Mouse (Mus musculus) limb, embryonic 13.5 days (tissue): ENCODE data around the gene Cdc42. TPM values are rescaled to one million over a fixed set of nuclear protein-coding genes. Genes with fewer than 3 reads are reported as not detected.
A peak's percentile ranks its signal among the peaks of the same experiment; 100 is the strongest.

Experiments used
- ATAC-seq: fragments of 200-750 bp; cut with Nextera tagmentation; 2 replicates; pipeline ENCODE4 v1.8.0; 2017; ENCODE audit warnings: low read depth, moderate number of reproducible peaks, moderate TSS enrichment; ENCODE audit not compliant: low FRiP score
- H3K27ac ChIP-seq: fragments of 300-500 bp; sonication (generic); 2 replicates; pipeline ENCODE4 v1.5.1; 2015; ENCODE audit warnings: inconsistent platforms, mild to moderate bottlenecking, moderate library complexity
- H3K27me3 ChIP-seq: fragments of 300-500 bp; sonication (generic); 2 replicates; pipeline ENCODE4 v1.6.1; 2015; ENCODE audit warnings: mild to moderate bottlenecking, inconsistent platforms
- H3K36me3 ChIP-seq: fragments of 300-500 bp; sonication (generic); 2 replicates; pipeline ENCODE4 v1.6.1; 2015; ENCODE audit warnings: inconsistent platforms, mild to moderate bottlenecking, moderate library complexity
- H3K4me1 ChIP-seq: fragments of 300-500 bp; sonication (generic); 2 replicates; pipeline ENCODE4 v1.6.1; 2015; ENCODE audit warnings: inconsistent platforms
- H3K4me2 ChIP-seq: fragments of 300-500 bp; sonication (generic); replicated peaks from 2 replicates; pipeline ENCODE4 v1.6.1; 2015; ENCODE audit warnings: inconsistent platforms, mild to moderate bottlenecking, moderate library complexity
- H3K4me3 ChIP-seq: fragments of 300-500 bp; sonication (generic); 2 replicates; pipeline ENCODE4 v1.5.1; 2015; ENCODE audit warnings: moderate library complexity, mild to moderate bottlenecking, inconsistent platforms
- H3K9ac ChIP-seq: fragments of 300-500 bp; sonication (generic); 2 replicates; pipeline ENCODE4 v1.6.1; 2015; ENCODE audit warnings: mild to moderate bottlenecking, inconsistent platforms
- H3K9me3 ChIP-seq: fragments of 300-500 bp; sonication (generic); 2 replicates; pipeline ENCODE4 v1.6.1; 2016; ENCODE audit warnings: inconsistent platforms
- WGBS: fragments of 180-500 bp; shearing (Covaris S2); methylation state at CpG from one replicate; pipeline ENCODE4 v1.1.7; 2015; 5-methylcytosine and 5-hydroxymethylcytosine counted together
- polyA plus RNA-seq: library from polyadenylated mRNA; unstranded; fragments of >200 nt; fragmentation: Nextera tagmentation; extraction: Ambion mirVana; gene quantifications from 2 replicates; pipeline ENCODE4 v1.2.1, GENCODE M21; 2015

Gene Cdc42
- polyA plus RNA-seq, 1 experiment from 2014 or later: 758 TPM

- no peak overlapping the region for H3K4me3 ChIP-seq
- no peak overlapping the region for H3K27ac ChIP-seq
These were observed 23.4 kb upstream of the Cdc42 start for GRCm38 (mm10) chr4:137380702-137381605.

GRCm38 (mm10) chr4:137379713-137380255 lies 22.3 kb upstream of the Cdc42 start:
- 86% methylated on average over 10 of the region's 10 CpGs for WGBS
- Histone ChIP-seq H3K4me3 (no peak overlapping the region), H3K27me3 (no peaks in the 10 kb centered on the region), H3K4me2 (no peak overlapping the region), H3K27ac (no peak overlapping the region), H3K36me3 (no peaks in the 10 kb centered on the region), H3K4me1 (peaks cover 17% of the 10 kb centered on the region), H3K9me3 (no peaks in the 10 kb centered on the region), H3K9ac (no peak overlapping the region)
- ATAC-seq: no peak

More at GRCm38 (mm10) chr4:137380702-137381605, 23.4 kb upstream of the Cdc42 start:
- 32% methylated on average over 15 of the region's 16 CpGs for WGBS
- H3K9me3 ChIP-seq: no peaks in the 10 kb centered on the region
- H3K9ac ChIP-seq: no peak overlapping the region
- peaks cover 7% of the 10 kb centered on the region for H3K4me1 ChIP-seq
- no peaks in the 10 kb centered on the region for H3K36me3 ChIP-seq
- ATAC-seq: no peak
- H3K4me2 ChIP-seq: peak overlapping the region; percentile 34; the same call in 1 of the 2 replicates
- no peaks in the 10 kb centered on the region for H3K27me3 ChIP-seq

- no peak overlapping the region for H3K4me3 ChIP-seq
- no peak overlapping the region for H3K4me2 ChIP-seq
- H3K4me1 ChIP-seq: peaks cover 17% of the 10 kb centered on the region
- H3K27me3 ChIP-seq: no peaks in the 10 kb centered on the region
- H3K9me3 ChIP-seq: no peaks in the 10 kb centered on the region
- no peaks in the 10 kb centered on the region for H3K36me3 ChIP-seq
- no peak overlapping the region for H3K9ac ChIP-seq
- H3K27ac ChIP-seq: no peak overlapping the region
- ATAC-seq: no peak
- WGBS: 82% methylated on average over 3 of the region's 3 CpGs
These were observed 21.6 kb upstream of the Cdc42 start for GRCm38 (mm10) chr4:137379085-137379484.

- 82% methylated on average over 4 of the region's 4 CpGs for WGBS
- H3K27me3 ChIP-seq: no peaks in the 10 kb centered on the region
- no peaks in the 10 kb centered on the region for H3K9me3 ChIP-seq
- H3K27ac ChIP-seq: no peak overlapping the region
- no peaks in the 10 kb centered on the region for H3K36me3 ChIP-seq
- H3K4me2 ChIP-seq: no peak overlapping the region
- peaks cover 17% of the 10 kb centered on the region for H3K4me1 ChIP-seq
- H3K9ac ChIP-seq: no peak overlapping the region
- ATAC-seq: no peak
- H3K4me3 ChIP-seq: no peak overlapping the region
These were observed 20.2 kb upstream of the Cdc42 start for GRCm38 (mm10) chr4:137377526-137378304.

- Histone ChIP-seq H3K27me3 (no peaks in the 10 kb centered on the region), H3K4me1 (peaks cover 17% of the 10 kb centered on the region), H3K4me2 (no peak overlapping the region), H3K9ac (no peak overlapping the region), H3K9me3 (no peaks in the 10 kb centered on the region), H3K36me3 (no peaks in the 10 kb centered on the region), H3K4me3 (no peak overlapping the region), H3K27ac (no peak overlapping the region)
- ATAC-seq: no peak
- WGBS: 66% methylated on average over 2 of the region's 2 CpGs
These were observed 19.3 kb upstream of the Cdc42 start for GRCm38 (mm10) chr4:137376778-137377177.

GRCm38 (mm10) chr4:137375314-137376278 lies 18.1 kb upstream of the Cdc42 start:
- Histone ChIP-seq H3K4me1 (peaks cover 13% of the 10 kb centered on the region), H3K4me2 (peak overlapping the region; percentile 38; the same call in 1 of the 2 replicates), H3K27me3 (no peaks in the 10 kb centered on the region), H3K9me3 (no peaks in the 10 kb centered on the region), H3K27ac (peak overlapping the region; percentile 44; the same call in 1 of the 2 replicates), H3K9ac (0 out of 2 replicates have a peak overlapping the region, but pooled peaks have one; percentile 39), H3K36me3 (no peaks in the 10 kb centered on the region), H3K4me3 (no peak overlapping the region)
- ATAC-seq: peak; percentile 44; the same call in 1 of the 2 replicates
- WGBS: 29% methylated on average over 18 of the region's 19 CpGs

GRCm38 (mm10) chr4:137373711-137374110 lies 16.2 kb upstream of the Cdc42 start:
- no peaks in the 10 kb centered on the region for H3K36me3 ChIP-seq
- no peak overlapping the region for H3K27ac ChIP-seq
- H3K4me2 ChIP-seq: no peak overlapping the region
- no peaks in the 10 kb centered on the region for H3K27me3 ChIP-seq
- WGBS: 60% methylated on average over 6 of the region's 6 CpGs
- H3K4me1 ChIP-seq: peaks cover 21% of the 10 kb centered on the region
- no peaks in the 10 kb centered on the region for H3K9me3 ChIP-seq
- H3K9ac ChIP-seq: no peak overlapping the region
- no peak for ATAC-seq
- H3K4me3 ChIP-seq: no peak overlapping the region

- Histone ChIP-seq H3K4me2 (no peak overlapping the region), H3K9me3 (no peaks in the 10 kb centered on the region), H3K4me1 (peaks cover 31% of the 10 kb centered on the region), H3K27me3 (no peaks in the 10 kb centered on the region), H3K27ac (no peak overlapping the region), H3K4me3 (no peak overlapping the region), H3K36me3 (no peaks in the 10 kb centered on the region), H3K9ac (no peak overlapping the region)
- 74% methylated on average over 16 of the region's 16 CpGs for WGBS
- ATAC-seq: no peak
These were observed 14.3 kb upstream of the Cdc42 start for GRCm38 (mm10) chr4:137371596-137372523.

- peak overlapping the region; percentile 72 for H3K4me2 ChIP-seq
- no peaks in the 10 kb centered on the region for H3K9me3 ChIP-seq
- peaks cover 21% of the 10 kb centered on the region for H3K4me1 ChIP-seq
- peak overlapping the region; percentile 41 for H3K4me3 ChIP-seq
- ATAC-seq: 0 out of 2 replicates have a peak, but pooled peaks have one; percentile 44
- 12% methylated on average over 29 of the region's 29 CpGs for WGBS
- no peak overlapping the region for H3K27ac ChIP-seq
- H3K27me3 ChIP-seq: no peaks in the 10 kb centered on the region
- peak overlapping the region; percentile 63 for H3K9ac ChIP-seq
- H3K36me3 ChIP-seq: no peaks in the 10 kb centered on the region
These were observed 12.6 kb upstream of the Cdc42 start for GRCm38 (mm10) chr4:137369954-137370750.

GRCm38 (mm10) chr4:137368198-137368597 lies 10.7 kb upstream of the Cdc42 start:
- Histone ChIP-seq H3K36me3 (no peaks in the 10 kb centered on the region), H3K9ac (no peak overlapping the region), H3K4me3 (no peak overlapping the region), H3K9me3 (no peaks in the 10 kb centered on the region), H3K4me2 (0 out of 2 replicates have a peak overlapping the region, but pooled peaks have one; percentile 7), H3K4me1 (peaks cover 19% of the 10 kb centered on the region), H3K27ac (no peak overlapping the region), H3K27me3 (no peaks in the 10 kb centered on the region)
- WGBS: 8% methylated on average over 1 of the region's 1 CpGs
- ATAC-seq: no peak
